Mouse (Mus musculus): ENCODE results near the gene Sys1. TPM values are rescaled to one million over a fixed set of nuclear protein-coding genes. Genes with fewer than 3 reads are reported as not detected.

Sys1 gene
- polyA plus RNA-seq (2017; shearing (Covaris generic)), result 18.6 TPM

DNA sequence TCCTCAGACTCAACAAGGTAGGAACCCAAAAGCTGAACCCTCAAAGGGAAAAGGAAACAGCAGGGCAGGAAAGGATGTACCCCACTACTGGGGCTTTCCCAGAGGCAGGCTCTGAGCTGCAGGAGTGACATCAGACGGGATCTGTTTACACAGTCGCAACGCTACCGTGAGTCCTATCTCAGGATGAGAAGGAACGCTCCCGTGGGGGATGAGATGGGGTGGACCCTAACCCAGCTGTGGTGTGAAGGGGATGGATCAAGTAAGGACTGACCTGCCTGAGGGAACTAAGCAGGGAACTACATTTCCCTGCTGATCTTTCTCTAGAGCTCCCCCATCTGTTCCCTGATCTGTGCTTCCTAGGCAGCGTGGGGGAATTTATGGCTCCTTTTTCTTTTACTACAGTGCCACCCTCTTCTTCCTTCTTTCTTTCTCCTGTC lies at the start of gene Sys1:
Gene Sys1, plus strand, starts transcription at position 101 of the 437 bp plus-strand sequence.

DNA sequence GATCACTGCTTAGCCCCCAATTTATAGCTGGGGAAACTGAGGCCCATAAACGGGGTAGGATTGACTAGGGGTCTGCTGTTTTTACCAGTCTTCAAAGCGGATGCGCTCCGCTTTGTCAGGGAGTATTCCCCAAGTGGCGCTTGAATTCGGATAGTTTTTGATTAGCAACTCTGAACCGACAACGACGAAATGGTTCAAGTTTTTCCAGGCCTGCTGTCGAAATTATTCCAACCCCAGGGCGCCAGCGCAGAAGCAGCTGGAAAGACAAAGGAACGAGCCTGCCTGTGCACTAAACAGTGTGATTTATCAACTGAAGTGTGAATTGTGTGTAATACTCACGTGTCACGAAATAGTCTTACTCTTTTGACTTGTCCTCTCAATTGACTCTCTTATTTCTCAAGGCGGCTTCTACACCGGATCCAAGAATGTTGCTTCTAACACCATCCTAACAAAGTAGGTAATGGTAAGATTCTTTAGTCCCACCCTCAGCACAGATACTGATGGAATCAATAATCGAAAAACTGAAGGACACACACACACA lies 13.2 kb upstream of the Sys1 start, which contains the start of gene Sdc4:
Gene Sdc4, minus strand, starts transcription at position 428 of the 541 bp plus-strand sequence.

DNA sequence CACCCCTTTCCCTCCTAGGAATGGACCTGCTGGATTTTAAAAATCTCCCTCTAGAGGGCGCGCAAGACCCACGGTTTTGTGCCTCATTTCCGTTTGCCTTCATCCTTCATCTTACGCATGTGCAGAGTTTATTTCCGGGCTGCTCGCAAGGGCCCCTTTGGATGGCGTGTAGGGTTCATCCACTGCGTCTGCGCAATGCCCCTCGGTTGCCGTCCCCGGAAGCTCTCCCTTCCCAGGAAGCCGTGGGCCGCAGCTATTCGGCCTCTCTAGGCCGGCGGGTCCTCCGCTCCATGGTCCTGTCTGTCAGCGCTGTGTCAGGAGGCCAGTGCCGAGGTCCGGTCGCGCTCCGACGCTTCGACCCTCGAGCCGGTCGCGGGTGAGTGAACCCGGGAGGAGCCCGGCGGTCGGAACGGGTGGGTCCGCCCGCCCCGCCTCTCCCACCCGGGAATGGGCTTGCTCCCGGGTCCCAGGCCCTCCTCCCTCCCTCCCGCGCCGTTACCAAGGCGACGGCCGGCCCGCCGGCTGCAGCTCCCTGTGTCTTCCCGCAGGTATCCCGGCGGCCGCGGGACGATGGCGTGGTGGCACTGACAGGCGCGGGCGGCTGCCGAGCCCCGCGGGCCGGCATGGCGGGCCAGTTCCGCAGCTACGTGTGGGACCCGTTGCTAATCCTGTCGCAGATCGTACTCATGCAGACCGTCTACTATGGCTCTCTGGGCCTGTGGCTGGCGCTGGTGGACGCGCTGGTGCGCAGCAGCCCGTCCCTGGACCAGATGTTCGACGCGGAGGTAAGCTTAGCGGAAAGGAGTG lies 4.2 kb downstream of the Sys1 start, which contains the start of gene Gm20458:
Gene Gm20458, plus strand, starts transcription at position 223 of the 807 bp plus-strand sequence.

DNA sequence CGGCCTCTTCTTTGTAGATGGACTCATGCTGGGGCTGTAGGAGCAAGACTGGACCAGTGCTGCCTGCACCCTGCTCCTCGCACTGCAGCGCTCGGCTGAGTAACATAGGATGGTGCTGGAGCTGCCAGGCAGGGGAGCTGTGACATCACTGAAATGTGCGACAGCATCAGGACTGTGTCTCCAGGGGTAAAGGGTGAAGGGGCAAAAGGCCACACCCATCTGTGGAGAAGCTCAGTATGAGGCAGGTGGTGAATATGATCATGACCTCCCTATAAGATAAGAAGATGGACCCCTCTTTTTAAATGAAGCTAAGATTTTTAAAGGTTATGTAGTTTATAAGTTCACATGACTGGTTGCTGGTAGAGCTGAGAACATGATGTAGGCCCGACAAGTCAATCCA lies 16.9 kb downstream of the Sys1 start, which contains the start of gene Trp53tg5:
Gene Trp53tg5, minus strand, starts transcription at position 101 of the 400 bp plus-strand sequence.

DNA sequence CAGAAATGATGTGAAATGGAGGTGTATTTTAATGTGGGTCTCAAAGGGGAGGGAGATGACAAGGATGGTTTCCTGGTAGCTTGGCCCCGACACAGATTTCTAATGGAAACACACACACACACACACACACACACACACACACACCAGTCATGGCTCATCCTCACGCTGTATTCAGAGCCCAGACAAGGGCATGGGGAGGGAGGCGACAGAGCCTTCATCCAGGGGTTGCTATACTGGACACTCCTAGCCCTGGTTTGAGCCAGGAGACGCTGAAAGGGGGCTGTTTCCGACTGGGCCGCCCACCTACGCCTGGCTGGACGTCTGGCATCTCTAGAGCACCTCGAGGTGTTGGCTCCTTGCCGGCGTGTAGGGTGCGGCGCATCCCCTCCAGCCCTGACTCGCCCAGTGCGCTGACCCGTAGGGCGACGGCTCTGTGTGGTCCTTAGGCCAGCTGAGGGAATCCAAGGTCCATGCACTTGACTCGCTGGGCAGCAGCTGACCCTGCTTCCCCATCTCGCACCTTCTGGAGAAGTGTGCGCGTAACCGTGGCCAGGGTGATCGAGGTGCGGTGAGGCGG lies 29.0 kb downstream of the Sys1 start, which contains the start of gene Dbndd2:
Gene Dbndd2, plus strand, starts transcription at position 426 of the 577 bp plus-strand sequence.

DNA sequence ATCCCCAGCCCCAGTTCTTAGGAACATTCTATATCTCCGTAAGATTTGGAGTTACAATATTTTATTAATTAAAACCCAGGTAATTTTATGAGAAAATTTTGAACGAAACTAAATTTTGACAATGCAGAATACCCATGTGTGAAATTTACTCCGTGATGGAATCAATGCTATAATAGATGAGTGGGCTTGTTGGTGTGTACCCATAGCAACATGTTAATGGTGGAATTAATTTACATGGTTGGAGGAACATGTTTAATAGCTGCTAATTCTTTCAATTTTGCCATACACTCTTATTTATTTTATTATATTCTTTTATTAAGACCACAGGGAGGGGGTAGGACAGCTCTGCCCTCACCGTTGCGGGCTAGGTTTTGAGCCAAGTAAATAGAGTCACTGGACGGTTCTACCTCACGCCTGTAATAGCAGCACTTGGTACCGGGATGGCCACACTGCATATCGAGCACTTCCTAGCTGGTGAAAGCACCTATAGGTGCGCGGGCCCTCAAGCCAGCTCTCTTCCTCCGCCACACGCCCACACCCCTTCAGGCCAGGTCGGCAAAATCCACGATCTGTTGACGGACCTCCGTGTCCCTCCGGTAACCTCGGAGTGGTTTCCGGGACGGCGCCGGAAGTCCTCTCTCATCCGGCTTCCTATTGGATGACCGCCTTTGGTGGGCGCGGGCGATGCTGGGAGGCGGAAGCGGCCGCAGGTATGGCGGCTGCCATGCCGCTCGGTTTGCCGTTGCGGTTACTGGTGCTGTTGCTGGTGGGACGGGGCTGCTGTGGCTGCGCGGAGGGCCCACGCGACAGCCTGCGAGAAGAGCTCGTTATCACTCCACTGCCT lies 40.3 kb downstream of the Sys1 start, which contains the start of gene Pigt:
Gene Pigt, plus strand, starts transcription at position 674 of the 844 bp plus-strand sequence.

Other genes with a start within 250 kb of the Sys1 start
- gene Wfdc15b, start 235.3 kb upstream of the Sys1 start, polyA plus RNA-seq (2017; shearing (Covaris generic)), result not detected
- gene Svs2, start 218.5 kb upstream of the Sys1 start, polyA plus RNA-seq (2017; shearing (Covaris generic)), result not detected
- gene Svs3b, start 200.3 kb upstream of the Sys1 start, polyA plus RNA-seq (2017; shearing (Covaris generic)), result not detected
- gene Svs4, start 178.5 kb upstream of the Sys1 start, polyA plus RNA-seq (2017; shearing (Covaris generic)), result not detected
- not detected for gene Svs3a, start 167.7 kb upstream of the Sys1 start, polyA plus RNA-seq (2017; shearing (Covaris generic))
- not detected for gene Svs6, start 140.2 kb upstream of the Sys1 start, polyA plus RNA-seq (2017; shearing (Covaris generic))
- gene Svs5, start 124.2 kb upstream of the Sys1 start, polyA plus RNA-seq (2017; shearing (Covaris generic)), result not detected
- 5.8 TPM for gene Slpi, start 67.9 kb upstream of the Sys1 start, polyA plus RNA-seq (2017; shearing (Covaris generic))
- gene Rbpjl, start 53.8 kb upstream of the Sys1 start, polyA plus RNA-seq (2017; shearing (Covaris generic)), result not detected
- not detected for gene Matn4, start 51.8 kb upstream of the Sys1 start, polyA plus RNA-seq (2017; shearing (Covaris generic))
- gene Sdc4, start 13.1 kb upstream of the Sys1 start, polyA plus RNA-seq (2017; shearing (Covaris generic)), result 25.2 TPM
- gene Gm20458, start 4.0 kb downstream of the Sys1 start, polyA plus RNA-seq (2017; shearing (Covaris generic)), result not detected
- gene Trp53tg5, start 16.8 kb downstream of the Sys1 start, polyA plus RNA-seq (2017; shearing (Covaris generic)), result not detected
- 4.5 TPM for gene Dbndd2, start 29.1 kb downstream of the Sys1 start, polyA plus RNA-seq (2017; shearing (Covaris generic))
- gene Pigt, start 40.6 kb downstream of the Sys1 start, polyA plus RNA-seq (2017; shearing (Covaris generic)), result 38.2 TPM
- 2.6 TPM for gene Wfdc2, start 105.4 kb downstream of the Sys1 start, polyA plus RNA-seq (2017; shearing (Covaris generic))
- not detected for gene Spint3, start 116.5 kb downstream of the Sys1 start, polyA plus RNA-seq (2017; shearing (Covaris generic))
- not detected for gene Wfdc6a, start 128.5 kb downstream of the Sys1 start, polyA plus RNA-seq (2017; shearing (Covaris generic))
- gene Eppin, start 136.6 kb downstream of the Sys1 start, polyA plus RNA-seq (2017; shearing (Covaris generic)), result not detected
- not detected for gene Wfdc6b, start 156.6 kb downstream of the Sys1 start, polyA plus RNA-seq (2017; shearing (Covaris generic))
- gene Wfdc8, start 156.7 kb downstream of the Sys1 start, polyA plus RNA-seq (2017; shearing (Covaris generic)), result not detected
- gene Wfdc16, start 181.8 kb downstream of the Sys1 start, polyA plus RNA-seq (2017; shearing (Covaris generic)), result not detected
- not detected for gene Wfdc10, start 199.1 kb downstream of the Sys1 start, polyA plus RNA-seq (2017; shearing (Covaris generic))
- gene Wfdc9, start 199.6 kb downstream of the Sys1 start, polyA plus RNA-seq (2017; shearing (Covaris generic)), result not detected
- not detected for gene Wfdc11, start 217.1 kb downstream of the Sys1 start, polyA plus RNA-seq (2017; shearing (Covaris generic))
- not detected for gene Wfdc13, start 228.1 kb downstream of the Sys1 start, polyA plus RNA-seq (2017; shearing (Covaris generic))
- not detected for gene Spint4, start 241.5 kb downstream of the Sys1 start, polyA plus RNA-seq (2017; shearing (Covaris generic))

Measured in CD4-positive, CD25-positive, alpha-beta regulatory T cell, adult 9 weeks (primary cell).